Mouse (Mus musculus): ENCODE measurements at regions not wholly inside any gene's neighbourhood (a gene's known extent, or its start where the extent isn't known, plus 50 kb on each side); places are given as distances from the start of the nearest gene placed in this dataset.

- in situ Hi-C loops (cut with MboI, MseI) = no loop called here
Measured at GRCm38 (mm10) chr10:16231821-16232220, 1491.2 kb upstream of the Cited2 start.

GRCm38 (mm10) chr10:16233612-16234106 is 1489.4 kb upstream of the Cited2 start:
- in situ Hi-C loops (cut with MboI, MseI) = no loop called here

- in situ Hi-C loops (cut with MboI, MseI) = loop anchor here (10.0 kb wide), 1 partner anchor 248 kb away; no protein-coding TSS in a partner anchor
Measured at GRCm38 (mm10) chr10:16256329-16256728, 1466.7 kb upstream of the Cited2 start.

GRCm38 (mm10) chr10:16272786-16273185 is 1450.2 kb upstream of the Cited2 start:
- in situ Hi-C loops (cut with MboI, MseI) = no loop called here

- in situ Hi-C loops (cut with MboI, MseI) = no loop called here
Measured at GRCm38 (mm10) chr10:16317026-16317425, 1406.0 kb upstream of the Cited2 start.

DNA sequence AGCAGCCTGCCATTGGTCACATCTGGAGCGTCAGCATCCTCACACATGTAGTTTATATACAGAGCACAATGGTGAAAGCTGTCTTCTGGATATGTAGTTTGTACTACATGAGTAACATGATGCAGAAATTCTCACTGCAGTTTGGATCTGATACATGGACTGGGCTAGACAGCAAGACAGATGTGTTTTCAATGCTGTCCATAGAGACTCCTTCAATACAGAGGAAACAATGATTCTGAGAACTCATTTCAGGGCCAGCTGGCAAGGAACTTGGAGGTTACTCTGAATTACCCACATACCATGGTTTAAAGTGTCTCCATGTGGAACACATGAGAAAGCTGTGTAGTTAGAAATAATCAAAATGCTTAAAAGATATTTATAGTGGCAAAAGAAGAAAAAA is 1385.5 kb upstream of the Cited2 start:
- in situ Hi-C loops (cut with MboI, MseI) = no loop called here

DNA sequence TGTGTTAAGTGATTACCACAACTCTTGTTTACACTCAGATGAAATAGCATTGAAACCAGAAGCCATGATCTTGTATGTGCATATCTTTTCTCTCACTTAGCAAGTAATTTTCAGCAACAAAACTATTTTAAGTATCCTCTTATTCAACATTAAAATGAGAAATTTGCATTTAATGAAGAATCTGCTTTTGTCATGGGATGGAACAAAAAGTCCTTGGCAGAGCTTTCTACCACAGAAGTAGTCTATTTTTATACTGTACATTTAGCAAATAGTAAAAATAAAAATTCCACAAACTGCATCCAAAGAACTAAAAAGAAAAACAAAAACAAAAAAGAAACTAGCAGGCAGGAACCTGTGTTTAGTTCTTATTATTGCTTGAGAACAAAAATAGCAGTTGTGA is 1381.5 kb upstream of the Cited2 start:
- in situ Hi-C loops (cut with MboI, MseI) = no loop called here

GRCm38 (mm10) chr10:16364001-16364400 is 1359.0 kb upstream of the Cited2 start:
- in situ Hi-C loops (cut with MboI, MseI) = no loop called here

Measured in T-helper 1 cell (primary cell).